In genomic region chr9:121819073-121819770, GRCm38 (mm10) we compare ENCODE assay signal across 9 mouse cellular contexts. TPM values are rescaled to one million over a fixed set of nuclear protein-coding genes. Genes with fewer than 3 reads are reported as not detected.
A peak's percentile ranks its signal among the peaks of the same experiment; 100 is the strongest.
DNase-seq lines count a peak whose midpoint lies in the region; ATAC-seq and TF ChIP-seq lines count a peak whose summit lies in the region.
"Had no signal": no experiment of that assay in that cellular context is flagged by ENCODE, and none has a peak within 500 bp of the region (broad histone marks: within the 10 kb centered on the region; RNA-seq: fewer than 3 reads in every experiment).

No protein-coding gene starts in this region.

- no peak for TF ChIP-seq CTCF in olfactory bulb, adult 2 months (IDR thresholded peaks at IDR 0.05; ENCODE audit: insufficient read depth, low read depth, low read length)

- H3K4me3 ChIP-seq in embryonic facial prominence, embryonic 12.5 days: no peak overlapping the region
- H3K4me3 ChIP-seq in embryonic facial prominence, embryonic 10.5 days: no peak overlapping the region
- no peak overlapping the region for H3K4me3 ChIP-seq in limb, embryonic 12.5 days (replicated peaks)
- no peak overlapping the region for H3K4me3 ChIP-seq in limb, embryonic 10.5 days
- no peak overlapping the region for H3K4me3 ChIP-seq in embryonic facial prominence, embryonic 14.5 days (ENCODE audit: low read depth, low read length)
- no peak overlapping the region for H3K4me3 ChIP-seq in olfactory bulb, adult 2 months (ENCODE audit: insufficient read depth, low read depth, low read length)

- WGBS in embryonic facial prominence, embryonic 12.5 days: 61% methylated on average over 9 of the region's 9 CpGs
- 76% methylated on average over 9 of the region's 9 CpGs for WGBS in embryonic facial prominence, embryonic 10.5 days
- 53% methylated on average over 9 of the region's 9 CpGs for WGBS in limb, embryonic 12.5 days
- 77% methylated on average over 9 of the region's 9 CpGs for WGBS in limb, embryonic 10.5 days
- 55% methylated on average over 8 of the region's 9 CpGs for WGBS in embryonic facial prominence, embryonic 14.5 days
- 70% methylated on average over 9 of the region's 9 CpGs for WGBS in olfactory bulb, adult 2 months

- H3K9ac ChIP-seq in embryonic facial prominence, embryonic 12.5 days: no peak overlapping the region
- H3K9ac ChIP-seq in limb, embryonic 12.5 days (replicated peaks): no peak overlapping the region; the same call in 1 of the 2 replicates
- no peak overlapping the region for H3K9ac ChIP-seq in embryonic facial prominence, embryonic 14.5 days (ENCODE audit: low read depth, low read length)

- DNase-seq in embryonic facial prominence, embryonic 10.5 days (ENCODE audit: low spot score): no peak
- DNase-seq in limb, embryonic 10.5 days (ENCODE audit: low spot score): no peak
- DNase-seq in embryonic facial prominence, embryonic 14.5 days (ENCODE audit: low spot score): peak; percentile 80
- no peak for DNase-seq in frontal cortex, postnatal 25 days (ENCODE audit: low spot score in 2 of 2)
- no peak for DNase-seq in B cell, adult 2 months
- DNase-seq: liver had no signal

- no peaks in the 10 kb centered on the region for H3K36me3 ChIP-seq in embryonic facial prominence, embryonic 12.5 days
- no peaks in the 10 kb centered on the region for H3K36me3 ChIP-seq in embryonic facial prominence, embryonic 10.5 days (replicated peaks)
- no peaks in the 10 kb centered on the region for H3K36me3 ChIP-seq in limb, embryonic 12.5 days
- H3K36me3 ChIP-seq in limb, embryonic 10.5 days: no peaks in the 10 kb centered on the region
- no peaks in the 10 kb centered on the region for H3K36me3 ChIP-seq in embryonic facial prominence, embryonic 14.5 days (ENCODE audit: control insufficient read depth, insufficient read depth, low read length)

- TF ChIP-seq POLR2A in olfactory bulb, adult 2 months (IDR thresholded peaks at IDR 0.05; ENCODE audit: insufficient read depth, low read depth, low read length): no peak

- H3K4me1 ChIP-seq in embryonic facial prominence, embryonic 12.5 days: no peaks in the 10 kb centered on the region
- H3K4me1 ChIP-seq in embryonic facial prominence, embryonic 10.5 days: peaks cover 7% of the 10 kb centered on the region; the same call in 1 of the 2 replicates
- H3K4me1 ChIP-seq in limb, embryonic 12.5 days (replicated peaks): peaks cover 12% of the 10 kb centered on the region
- H3K4me1 ChIP-seq in limb, embryonic 10.5 days: peaks cover 5% of the 10 kb centered on the region; the same call in 1 of the 2 replicates
- peaks cover 6% of the 10 kb centered on the region for H3K4me1 ChIP-seq in embryonic facial prominence, embryonic 14.5 days (ENCODE audit: control insufficient read depth, insufficient read depth, low read length)
- peaks cover 20% of the 10 kb centered on the region for H3K4me1 ChIP-seq in olfactory bulb, adult 2 months (ENCODE audit: control insufficient read depth, insufficient read depth, low read length)

- no peaks in the 10 kb centered on the region for H3K9me3 ChIP-seq in embryonic facial prominence, embryonic 12.5 days
- H3K9me3 ChIP-seq in embryonic facial prominence, embryonic 10.5 days: no peaks in the 10 kb centered on the region
- no peaks in the 10 kb centered on the region for H3K9me3 ChIP-seq in limb, embryonic 12.5 days
- H3K9me3 ChIP-seq in limb, embryonic 10.5 days (replicated peaks): no peaks in the 10 kb centered on the region
- H3K9me3 ChIP-seq in embryonic facial prominence, embryonic 14.5 days (ENCODE audit: control insufficient read depth, low read length): no peaks in the 10 kb centered on the region

- 0 out of 2 replicates have a peak overlapping the region, but pooled peaks have one; percentile 2 for H3K27ac ChIP-seq in embryonic facial prominence, embryonic 12.5 days
- H3K27ac ChIP-seq in embryonic facial prominence, embryonic 10.5 days (replicated peaks): no peak overlapping the region
- H3K27ac ChIP-seq in limb, embryonic 12.5 days: peak overlapping the region; percentile 85
- H3K27ac ChIP-seq in limb, embryonic 10.5 days: no peak overlapping the region
- H3K27ac ChIP-seq in embryonic facial prominence, embryonic 14.5 days (replicated peaks; ENCODE audit: low read depth, low read length): peak overlapping the region; percentile 61
- peak overlapping the region; percentile 70 for H3K27ac ChIP-seq in olfactory bulb, adult 2 months (ENCODE audit: insufficient read depth, low read depth, low read length)

- no peak for ATAC-seq in embryonic facial prominence, embryonic 12.5 days (ENCODE audit: insufficient number of reproducible peaks, insufficient read depth, low FRiP score, low TSS enrichment)
- peak; percentile 48; the same call in 1 of the 2 replicates for ATAC-seq in limb, embryonic 12.5 days (ENCODE audit: insufficient number of reproducible peaks, insufficient read depth, low FRiP score, low TSS enrichment, low read depth)
- peak; percentile 63 for ATAC-seq in embryonic facial prominence, embryonic 14.5 days (ENCODE audit: low read depth)

- no peaks in the 10 kb centered on the region for H3K27me3 ChIP-seq in embryonic facial prominence, embryonic 12.5 days
- no peaks in the 10 kb centered on the region for H3K27me3 ChIP-seq in embryonic facial prominence, embryonic 10.5 days (replicated peaks; ENCODE audit: low read depth, poor library complexity, severe bottlenecking)
- H3K27me3 ChIP-seq in limb, embryonic 12.5 days: 0 out of 2 replicates have a peak, but pooled peaks cover 5% of the 10 kb centered on the region
- no peaks in the 10 kb centered on the region for H3K27me3 ChIP-seq in limb, embryonic 10.5 days (ENCODE audit: low read depth, poor library complexity, severe bottlenecking)
- no peaks in the 10 kb centered on the region for H3K27me3 ChIP-seq in embryonic facial prominence, embryonic 14.5 days (replicated peaks; ENCODE audit: control insufficient read depth, insufficient read depth, low read length)

- no peak overlapping the region for H3K4me2 ChIP-seq in embryonic facial prominence, embryonic 12.5 days (replicated peaks)
- 0 out of 2 replicates have a peak overlapping the region, but pooled peaks have one; percentile 8 for H3K4me2 ChIP-seq in limb, embryonic 12.5 days
- H3K4me2 ChIP-seq in embryonic facial prominence, embryonic 14.5 days (ENCODE audit: low read depth, low read length): no peak overlapping the region

RNA-seq across cellular contexts. Expression of gene Ccdc13, which starts 20.0 kb away (rescaled TPM):
- polyA plus RNA-seq in embryonic facial prominence, embryonic 12.5 days (2016; fragmentation: Nextera tagmentation; extraction: Ambion mirVana): 1.3 and 1.5 TPM in 2 replicates
- polyA plus RNA-seq in embryonic facial prominence, embryonic 10.5 days (2016; fragmentation: Nextera tagmentation; extraction: Ambion mirVana): 0.83 and 1.2 TPM in 2 replicates
- polyA plus RNA-seq in limb, embryonic 12.5 days (2016; fragmentation: Nextera tagmentation; extraction: Ambion mirVana): 0.15 and 0.58 TPM in 2 replicates
- polyA plus RNA-seq in limb, embryonic 10.5 days (2016; fragmentation: Nextera tagmentation; extraction: Ambion mirVana): 0.36 and 0.38 TPM in 2 replicates
- 1.7 and 2.0 TPM in 2 replicates for polyA plus RNA-seq in embryonic facial prominence, embryonic 14.5 days (2014; fragmentation: Nextera tagmentation; extraction: Ambion mirVana)
- not detected in 2 replicates for polyA plus RNA-seq in olfactory bulb, adult 2 months (2012; ENCODE audit: insufficient read depth, insufficient read length, low replicate concordance, missing spikeins)

RNA-seq across cellular contexts. Expression of gene Hhatl, which starts 26.9 kb away (rescaled TPM):
- polyA plus RNA-seq in embryonic facial prominence, embryonic 12.5 days (2016; fragmentation: Nextera tagmentation; extraction: Ambion mirVana): 0.40 TPM in 1 of 2 replicates, not detected in the other
- polyA plus RNA-seq in embryonic facial prominence, embryonic 10.5 days (2016; fragmentation: Nextera tagmentation; extraction: Ambion mirVana): not detected in 2 replicates
- 0.19 and 0.22 TPM in 2 replicates for polyA plus RNA-seq in limb, embryonic 12.5 days (2016; fragmentation: Nextera tagmentation; extraction: Ambion mirVana)
- not detected in 2 replicates for polyA plus RNA-seq in limb, embryonic 10.5 days (2016; fragmentation: Nextera tagmentation; extraction: Ambion mirVana)
- 3.7 and 5.1 TPM in 2 replicates for polyA plus RNA-seq in embryonic facial prominence, embryonic 14.5 days (2014; fragmentation: Nextera tagmentation; extraction: Ambion mirVana)
- not detected in 2 replicates for polyA plus RNA-seq in olfactory bulb, adult 2 months (2012; ENCODE audit: insufficient read depth, insufficient read length, low replicate concordance, missing spikeins)

RNA-seq across cellular contexts. Expression of gene Higd1a, which starts 38.9 kb away (rescaled TPM):
- 128 and 154 TPM in 2 replicates for polyA plus RNA-seq in embryonic facial prominence, embryonic 12.5 days (2016; fragmentation: Nextera tagmentation; extraction: Ambion mirVana)
- polyA plus RNA-seq in embryonic facial prominence, embryonic 10.5 days (2016; fragmentation: Nextera tagmentation; extraction: Ambion mirVana): 195 and 201 TPM in 2 replicates
- polyA plus RNA-seq in limb, embryonic 12.5 days (2016; fragmentation: Nextera tagmentation; extraction: Ambion mirVana): 152 and 161 TPM in 2 replicates
- 174 and 201 TPM in 2 replicates for polyA plus RNA-seq in limb, embryonic 10.5 days (2016; fragmentation: Nextera tagmentation; extraction: Ambion mirVana)
- 185 and 192 TPM in 2 replicates for polyA plus RNA-seq in embryonic facial prominence, embryonic 14.5 days (2014; fragmentation: Nextera tagmentation; extraction: Ambion mirVana)
- not detected in 2 replicates for polyA plus RNA-seq in olfactory bulb, adult 2 months (2012; ENCODE audit: insufficient read depth, insufficient read length, low replicate concordance, missing spikeins)

RNA-seq across cellular contexts. Expression of gene Klhl40, which starts 41.8 kb away (rescaled TPM):
- polyA plus RNA-seq in embryonic facial prominence, embryonic 12.5 days (2016; fragmentation: Nextera tagmentation; extraction: Ambion mirVana): 2.9 and 3.6 TPM in 2 replicates
- polyA plus RNA-seq in embryonic facial prominence, embryonic 10.5 days (2016; fragmentation: Nextera tagmentation; extraction: Ambion mirVana): 0.17 and 0.26 TPM in 2 replicates
- polyA plus RNA-seq in limb, embryonic 12.5 days (2016; fragmentation: Nextera tagmentation; extraction: Ambion mirVana): 5.9 and 7.0 TPM in 2 replicates
- polyA plus RNA-seq in limb, embryonic 10.5 days (2016; fragmentation: Nextera tagmentation; extraction: Ambion mirVana): 0.10 and 0.71 TPM in 2 replicates
- 35.7 and 41.1 TPM in 2 replicates for polyA plus RNA-seq in embryonic facial prominence, embryonic 14.5 days (2014; fragmentation: Nextera tagmentation; extraction: Ambion mirVana)
- polyA plus RNA-seq in olfactory bulb, adult 2 months (2012; ENCODE audit: insufficient read depth, insufficient read length, low replicate concordance, missing spikeins): not detected in 2 replicates

Comparison
In these comparisons a context has a peak if more than half of its experiments do, and no peak if none do; other contexts are left out.
1. H3K27ac ChIP-seq: peak in embryonic facial prominence, embryonic 12.5 days (single experiment), limb, embryonic 12.5 days (single experiment), embryonic facial prominence, embryonic 14.5 days (single experiment) and olfactory bulb, adult 2 months (single experiment); none in embryonic facial prominence, embryonic 10.5 days (single experiment) and limb, embryonic 10.5 days (single experiment).